Mouse (Mus musculus): ENCODE data around the gene Rps16.

The Rps16 gene

DNA sequence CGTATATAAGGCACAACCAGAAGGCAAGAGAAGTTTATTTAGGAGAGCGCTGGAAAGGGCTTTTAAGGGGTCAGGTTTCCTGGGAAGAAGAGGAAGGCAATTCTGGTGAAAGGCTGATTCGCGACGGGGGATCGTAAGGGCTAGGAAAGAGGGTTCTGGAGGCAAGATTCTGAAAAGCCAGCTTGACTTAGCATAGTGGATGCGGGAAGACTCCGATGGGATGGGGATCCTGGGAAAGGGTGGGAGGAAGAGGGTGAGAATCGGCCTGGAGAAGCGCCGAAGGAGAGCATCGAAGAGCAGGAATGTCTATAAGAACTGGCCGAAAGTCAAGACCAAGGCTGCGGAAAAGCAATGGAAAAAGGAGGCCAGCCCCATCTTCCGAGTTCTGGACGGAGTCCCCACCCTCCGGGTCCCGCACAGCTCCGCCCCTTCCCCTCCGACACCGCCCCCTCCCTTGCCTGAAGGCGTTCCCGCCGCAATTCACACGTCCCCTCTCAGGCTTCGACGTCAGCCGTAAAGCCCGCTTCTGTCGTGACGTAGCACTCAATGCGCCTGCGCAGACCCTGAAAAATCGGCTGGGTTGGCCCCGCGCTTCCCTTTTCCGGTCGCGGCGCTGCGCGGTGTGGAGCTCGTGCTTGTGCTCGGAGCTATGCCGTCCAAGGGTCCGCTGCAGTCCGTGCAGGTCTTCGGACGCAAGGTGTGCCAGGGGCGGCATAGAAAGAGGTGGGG is at the start of gene Rps16:
Gene Rps16, plus strand, starts transcription at position 498 of the 729 bp plus-strand sequence.
- DNase-seq: peak; percentile 97

DNA sequence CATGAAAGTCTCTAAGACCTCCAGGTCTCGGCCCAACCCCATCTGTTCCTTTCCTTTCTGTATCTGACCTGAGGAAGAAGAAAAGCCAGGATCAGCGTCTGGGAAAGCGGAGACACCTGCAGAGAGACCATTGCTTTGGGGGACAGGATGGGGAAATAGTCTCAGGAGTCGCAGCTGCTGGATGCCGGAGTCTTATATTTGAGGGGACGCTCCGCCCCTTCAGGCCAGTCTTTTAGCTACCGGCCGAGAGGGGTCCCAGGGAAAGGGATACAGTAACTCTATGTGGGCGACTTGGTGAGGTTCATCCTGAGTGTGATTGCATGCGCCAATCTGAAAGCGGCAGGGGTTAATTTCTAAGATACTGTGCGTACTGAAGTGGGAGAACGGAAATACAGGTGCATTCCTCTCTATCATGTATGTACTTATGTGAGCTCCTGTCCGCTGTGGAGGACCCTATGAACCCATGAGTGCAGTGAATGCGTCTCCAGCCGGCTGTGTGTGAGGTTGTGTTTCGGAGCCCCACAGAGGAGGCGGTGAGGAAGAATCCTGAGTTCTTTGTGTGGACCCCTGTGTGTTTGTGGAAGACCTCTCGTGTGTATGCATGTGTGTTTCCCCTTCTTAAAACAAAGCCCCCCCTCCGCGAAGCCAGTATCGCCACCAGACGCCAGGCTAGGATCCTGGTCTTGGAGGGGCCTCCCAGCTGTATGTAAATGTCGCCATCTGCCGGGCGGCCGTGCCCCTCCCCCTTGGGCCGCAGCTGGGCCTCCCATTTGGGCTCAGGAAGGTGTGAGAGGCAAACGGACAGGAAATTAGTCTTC is 48.6 kb upstream of the Rps16 start, which contains the start of gene Dll3:
Gene Dll3, minus strand, starts transcription at position 623 of the 818 bp plus-strand sequence.
- no peak for DNase-seq

DNA sequence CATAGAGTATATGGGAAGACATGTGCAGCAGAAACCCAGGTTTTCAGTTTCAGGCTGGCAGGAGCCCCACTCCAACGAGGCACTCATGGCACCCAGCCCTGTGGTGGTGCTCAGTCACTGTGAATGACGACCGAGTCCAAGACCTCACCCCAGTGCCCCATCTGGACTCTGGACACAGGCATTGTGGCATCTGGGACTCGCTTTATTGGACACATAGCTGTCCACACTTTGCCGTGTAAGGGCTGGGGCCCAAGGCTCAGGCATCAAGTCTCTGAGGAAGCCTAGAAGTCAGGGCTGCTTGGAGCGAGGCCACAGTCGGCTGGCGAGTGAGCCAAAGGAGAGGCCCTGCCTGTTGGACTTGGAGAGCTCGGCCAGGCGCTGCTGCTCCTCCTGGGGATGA is 44.8 kb upstream of the Rps16 start:
- DNase-seq: no peak

DNA sequence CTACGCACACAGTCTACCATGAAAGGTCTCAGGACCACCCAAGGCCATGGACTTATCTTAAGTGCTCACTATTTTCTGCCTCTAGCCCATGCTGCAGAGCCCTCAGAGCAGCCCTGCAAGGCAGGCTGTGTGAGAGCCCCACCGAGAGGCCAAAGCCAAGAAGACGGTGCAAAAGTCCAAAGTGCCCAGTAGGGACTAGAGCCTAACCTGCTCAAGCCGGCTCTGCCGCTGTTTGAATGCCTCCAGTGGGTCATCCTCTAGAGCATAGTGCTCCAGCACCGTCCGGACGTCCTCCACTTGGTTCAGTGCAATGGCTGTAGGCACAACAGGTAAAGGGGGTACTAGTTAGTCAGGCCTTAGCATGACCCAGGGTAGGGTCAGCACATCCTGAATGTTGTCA is 44.2 kb upstream of the Rps16 start:
- DNase-seq: no peak

DNA sequence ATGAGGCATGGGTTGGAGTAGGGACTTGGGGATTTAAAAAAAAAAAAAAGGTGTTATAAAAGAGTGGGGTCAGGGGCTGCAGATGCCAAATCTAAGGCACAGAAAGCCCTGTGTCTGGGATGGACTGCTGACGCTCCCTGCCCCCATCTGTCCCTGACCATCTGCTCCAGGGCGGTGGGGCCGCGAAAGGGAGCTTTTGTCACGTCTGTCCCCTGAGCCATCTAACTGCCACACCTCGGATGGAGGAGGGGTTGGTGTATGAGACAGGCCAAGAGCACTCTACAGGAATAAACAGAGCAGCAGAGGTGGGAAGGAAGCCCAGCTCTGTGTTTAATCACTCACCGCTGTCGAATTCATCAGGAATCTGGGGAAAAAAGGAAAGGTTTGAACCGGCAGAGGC is 40.7 kb upstream of the Rps16 start:
- DNase-seq: no peak

DNA sequence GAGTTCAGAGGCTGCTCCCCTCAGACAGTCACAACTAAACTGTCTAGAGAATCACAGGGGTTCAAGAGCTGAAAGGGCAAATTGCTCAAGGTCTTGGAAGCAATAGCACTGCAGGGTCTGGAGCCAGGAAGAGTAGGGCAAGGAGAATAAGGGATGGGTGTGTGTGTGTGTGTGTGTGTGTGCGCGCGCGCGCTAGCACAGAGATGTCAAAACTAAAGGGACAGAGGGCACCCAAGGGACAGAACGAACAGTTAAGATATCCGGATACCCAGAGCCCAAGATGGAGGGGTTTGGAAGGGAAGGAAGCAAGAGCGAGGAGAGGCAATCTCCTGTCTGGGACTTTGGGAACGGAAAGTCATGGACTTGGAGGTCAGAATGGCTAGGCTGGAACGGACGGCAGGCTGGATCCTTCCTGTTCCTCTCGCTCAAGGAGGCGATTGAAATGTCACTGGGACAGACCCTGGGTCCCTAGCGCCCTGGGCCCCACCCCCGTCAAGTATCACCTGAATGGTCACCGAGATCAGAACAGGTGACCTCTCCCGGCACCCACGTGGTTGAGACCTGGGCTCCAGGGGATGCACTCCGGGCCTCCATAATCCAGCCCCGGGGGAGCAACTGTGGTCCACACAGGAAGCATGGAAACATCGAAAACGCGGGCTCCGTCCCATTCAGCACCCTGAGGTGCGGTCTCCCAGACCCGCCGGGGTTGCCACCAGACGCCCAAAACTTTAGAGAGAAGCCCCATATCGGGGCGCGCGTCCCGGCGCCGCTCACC is 39.1 kb upstream of the Rps16 start:
- no peak for DNase-seq

DNA sequence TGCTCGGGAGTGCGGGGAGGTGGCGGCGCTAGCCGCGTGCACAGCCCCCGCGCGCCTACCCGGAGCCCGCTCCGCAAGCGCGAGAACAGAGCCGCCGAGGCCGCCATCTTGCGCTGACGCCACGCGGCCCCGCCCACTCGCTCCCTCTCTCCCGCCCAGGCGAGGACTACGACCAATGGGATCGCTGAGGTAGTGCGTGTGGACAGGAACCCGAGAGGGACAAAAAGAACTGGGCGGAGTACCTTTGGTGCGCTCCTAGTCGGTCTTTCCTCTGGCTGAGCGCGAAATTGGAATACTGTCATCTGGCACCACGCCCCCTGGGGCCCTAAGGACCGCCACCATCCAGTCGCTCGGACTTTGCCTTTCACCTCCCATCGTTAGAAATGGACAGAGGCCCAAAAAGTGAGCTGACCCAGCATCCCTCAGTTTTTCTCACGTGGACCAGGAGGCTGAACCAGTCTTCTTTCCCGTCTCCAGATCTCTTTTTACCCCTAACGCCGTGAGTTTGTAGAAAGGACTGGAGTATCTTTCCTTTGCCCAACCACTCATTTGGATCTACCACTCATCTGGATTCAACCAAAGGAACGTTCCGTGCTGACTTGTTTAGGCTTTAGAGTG is 38.4 kb upstream of the Rps16 start, which contains the start of gene Timm50:
Gene Timm50, minus strand, starts transcription at position 147 of the 618 bp plus-strand sequence.
- DNase-seq: peak; percentile 97

DNA sequence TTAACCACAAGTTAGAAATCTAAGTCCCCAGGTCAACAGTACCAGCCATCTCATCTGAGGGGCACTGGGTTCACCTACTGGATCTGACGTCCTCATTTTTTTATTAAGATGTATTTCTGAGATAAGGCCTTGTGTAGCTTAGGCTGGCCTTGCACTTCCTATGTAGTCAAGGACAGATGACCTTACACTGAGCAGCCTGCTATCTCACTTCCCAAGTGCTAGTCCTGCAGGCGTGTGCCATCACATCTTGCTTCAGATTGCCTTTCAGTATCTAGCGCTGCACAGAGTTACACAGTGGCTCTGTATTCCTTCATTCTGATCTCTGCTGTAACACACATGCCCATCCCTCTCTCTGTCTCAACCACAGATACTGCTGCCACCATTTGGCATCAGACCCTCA is 32.4 kb upstream of the Rps16 start:
- DNase-seq: no peak

DNA sequence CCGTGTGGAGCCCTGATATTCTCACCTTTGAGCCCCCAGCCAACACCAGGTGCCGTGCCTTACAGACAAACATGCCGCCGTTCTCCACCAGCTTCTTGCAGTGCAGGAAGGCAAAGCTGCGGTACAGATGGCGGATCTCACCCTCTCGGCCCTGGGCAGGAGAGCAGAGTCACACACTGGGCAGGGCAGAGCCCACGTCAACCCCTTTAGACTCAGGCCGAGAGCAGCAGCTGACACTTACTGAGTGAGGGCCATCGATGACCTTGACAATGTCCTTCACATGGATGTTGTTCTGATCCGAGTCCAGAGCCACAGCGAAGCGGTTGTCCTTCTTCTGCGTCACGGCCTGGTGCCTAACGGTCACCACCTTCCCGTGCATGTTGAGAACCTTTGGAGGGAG is 31.7 kb upstream of the Rps16 start:
- no peak for DNase-seq

DNA sequence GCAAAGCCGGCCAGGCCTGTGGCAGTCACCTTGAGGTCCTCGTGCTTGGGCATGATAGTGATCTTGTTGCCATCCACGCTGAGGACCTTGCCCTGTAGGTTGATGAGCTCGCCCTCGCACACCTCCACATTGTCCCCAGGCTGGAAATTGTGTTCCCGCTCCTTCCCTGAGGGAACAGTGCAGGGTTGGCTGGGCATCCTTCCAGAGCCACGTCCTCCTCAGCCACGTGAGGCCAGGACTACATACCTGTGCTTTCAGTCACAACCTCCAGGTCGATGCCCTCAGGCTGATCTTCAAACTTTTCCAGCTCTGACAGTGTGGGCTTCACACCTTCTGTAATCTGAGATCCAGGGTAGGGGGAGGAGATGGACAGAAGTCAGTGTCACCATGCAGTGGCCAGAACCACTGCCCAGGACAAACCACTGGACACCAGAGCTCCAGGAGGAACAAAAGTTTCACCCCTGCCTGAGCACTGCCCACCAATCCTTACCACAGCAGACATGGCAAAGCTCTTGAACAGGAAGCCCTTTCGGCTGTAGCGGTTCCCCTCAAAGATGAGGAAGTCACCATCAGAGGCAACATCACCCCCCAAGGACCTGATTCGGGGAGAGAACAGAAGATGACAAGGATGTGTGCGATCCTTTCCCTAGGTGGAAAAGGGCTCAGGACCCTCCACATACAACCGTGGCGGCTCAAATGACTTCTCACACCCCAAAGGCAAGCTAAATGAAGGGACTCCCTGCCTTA is 28.3 kb upstream of the Rps16 start:
- DNase-seq: no peak

DNA sequence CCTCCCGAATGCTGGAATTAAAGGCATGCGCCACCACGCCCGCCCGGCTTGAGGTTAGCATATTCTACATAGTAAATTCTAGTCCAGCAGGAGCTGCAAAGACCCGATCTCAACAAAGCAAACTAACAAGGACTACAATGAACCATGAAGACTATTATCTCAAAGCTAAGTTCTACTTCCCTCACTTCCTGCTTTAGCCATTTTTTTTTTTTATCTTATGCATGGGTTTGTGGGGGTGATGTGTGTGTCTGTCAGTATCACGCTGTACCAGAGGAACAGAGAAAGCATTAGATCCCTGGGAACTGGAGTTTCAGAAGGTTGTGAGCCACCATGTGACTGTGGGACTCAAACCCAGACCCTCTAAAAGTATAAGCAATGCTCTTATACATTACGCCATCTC is 25.2 kb upstream of the Rps16 start:
- no peak for DNase-seq

DNA sequence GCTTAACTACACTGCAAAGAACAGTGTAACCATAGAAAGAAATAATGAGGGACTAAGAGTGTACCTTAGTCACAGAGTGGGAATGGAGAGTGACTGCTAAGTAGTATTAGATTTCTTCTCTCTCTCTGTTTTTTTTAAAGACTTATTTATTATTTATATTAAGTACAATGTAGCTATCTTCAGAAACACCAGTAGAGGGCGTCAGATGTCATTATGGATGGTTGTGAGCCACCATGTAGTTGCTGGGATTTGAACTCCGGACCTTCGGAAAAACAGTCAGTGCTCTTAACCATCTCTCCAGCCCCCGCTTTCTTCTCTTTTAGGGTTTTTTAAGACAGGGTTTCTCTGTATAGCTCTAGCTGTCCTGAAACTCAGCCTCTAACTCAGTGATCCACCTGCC is 24.0 kb upstream of the Rps16 start:
- DNase-seq: no peak

DNA sequence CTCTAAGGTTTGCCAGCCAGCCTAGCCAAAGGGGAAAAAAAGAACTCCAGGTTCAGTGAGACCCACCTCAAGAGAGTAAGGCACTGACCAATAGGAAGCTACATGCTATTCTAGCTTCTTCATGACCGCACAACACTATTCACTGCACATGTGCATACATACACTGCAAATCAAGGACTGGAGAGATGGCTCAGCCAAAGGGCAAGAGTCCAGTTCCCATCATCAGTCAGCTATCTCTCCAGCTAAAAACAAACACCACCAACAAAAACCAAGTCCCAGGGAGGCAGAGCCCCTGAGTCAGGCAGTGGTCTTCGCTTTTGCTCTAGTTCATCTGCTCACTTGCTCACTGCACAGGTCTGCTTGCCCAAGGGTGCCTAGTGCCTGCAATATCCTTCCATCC is 22.2 kb upstream of the Rps16 start:
- no peak for DNase-seq

DNA sequence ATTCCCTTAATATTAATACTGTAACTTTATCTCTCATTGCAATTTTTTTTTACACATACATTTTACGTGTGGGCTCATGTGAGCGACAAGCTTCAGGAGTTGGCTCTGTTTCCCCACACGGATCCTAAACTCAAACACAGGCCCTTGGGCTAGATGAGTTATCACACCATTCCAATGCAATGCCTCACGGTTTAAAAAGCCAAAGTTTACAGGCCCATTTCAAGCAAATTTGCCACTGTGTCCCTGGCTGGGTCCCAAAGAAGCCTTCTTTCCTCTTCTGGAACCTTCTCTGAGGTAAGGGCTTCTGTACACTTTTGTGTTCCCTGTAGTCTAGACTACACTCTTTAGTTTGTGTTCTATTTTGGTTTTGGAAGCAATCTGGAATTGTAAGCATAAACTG is 15.9 kb upstream of the Rps16 start:
- DNase-seq: no peak

DNA sequence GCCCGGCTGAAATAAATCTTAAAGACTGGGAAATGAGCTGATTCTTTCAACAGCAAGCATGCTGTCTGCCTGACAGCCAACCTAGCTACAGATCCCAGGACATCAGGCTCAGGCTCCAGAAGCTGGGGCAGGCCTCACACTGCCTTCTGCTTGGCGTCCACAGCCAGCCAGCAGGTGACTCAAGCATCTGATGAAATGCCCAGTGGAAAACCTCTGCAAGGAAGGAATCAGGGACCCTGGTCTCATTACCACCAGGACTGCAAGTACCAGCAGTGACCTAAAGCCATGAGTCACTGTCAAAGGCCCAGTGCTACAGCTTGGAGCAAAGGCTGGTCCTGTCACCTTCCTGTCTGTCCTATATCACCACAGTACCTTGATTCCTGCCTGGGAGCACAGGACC is 15.0 kb upstream of the Rps16 start:
- DNase-seq: no peak

DNA sequence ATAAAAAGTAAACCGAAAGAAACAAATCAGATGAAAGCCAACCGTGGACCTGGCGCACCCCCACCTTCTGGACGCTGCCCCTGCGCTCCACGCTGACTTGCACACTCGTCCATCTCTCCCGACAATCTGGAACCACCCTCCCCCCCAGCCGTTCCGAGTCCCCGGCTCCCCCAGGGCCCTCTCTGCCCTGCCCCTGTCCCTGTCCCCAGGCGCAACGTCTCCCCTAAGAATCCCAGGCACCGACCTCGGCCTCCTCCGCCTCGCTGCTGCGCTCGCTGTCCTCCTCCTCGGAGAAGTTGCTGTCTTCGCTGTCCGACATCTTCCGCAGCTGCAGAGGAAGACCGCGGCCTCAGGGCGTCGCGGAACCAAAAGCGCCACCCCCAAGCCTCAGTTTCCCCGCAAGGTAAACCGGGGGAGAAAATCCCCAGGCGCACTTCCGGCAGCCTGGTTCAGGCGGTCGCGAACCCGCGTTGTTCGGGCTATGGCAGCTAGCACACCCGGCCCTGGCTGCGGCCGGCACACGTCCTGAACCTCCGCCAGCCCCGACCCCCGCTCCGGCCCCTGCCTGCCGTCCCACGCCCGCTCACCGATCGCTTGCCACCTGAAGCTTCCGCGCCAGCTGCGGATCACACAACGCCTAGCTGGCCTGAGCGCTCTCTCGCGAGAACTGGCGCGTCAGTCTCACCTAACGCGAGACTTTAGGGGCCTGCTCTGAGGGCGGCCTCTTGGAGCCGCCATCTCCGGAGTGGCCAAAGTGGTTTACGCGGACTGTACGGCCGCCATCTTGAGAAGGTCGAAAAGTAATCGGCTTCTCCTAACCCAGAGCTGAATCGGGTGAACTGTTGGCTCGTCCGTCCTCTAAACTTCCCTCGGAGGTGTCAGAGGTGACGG is 12.1 kb upstream of the Rps16 start, which contains the start of gene Supt5:
Gene Supt5, minus strand, starts transcription at position 639 of the 891 bp plus-strand sequence.
- peak; percentile 95 for DNase-seq

DNA sequence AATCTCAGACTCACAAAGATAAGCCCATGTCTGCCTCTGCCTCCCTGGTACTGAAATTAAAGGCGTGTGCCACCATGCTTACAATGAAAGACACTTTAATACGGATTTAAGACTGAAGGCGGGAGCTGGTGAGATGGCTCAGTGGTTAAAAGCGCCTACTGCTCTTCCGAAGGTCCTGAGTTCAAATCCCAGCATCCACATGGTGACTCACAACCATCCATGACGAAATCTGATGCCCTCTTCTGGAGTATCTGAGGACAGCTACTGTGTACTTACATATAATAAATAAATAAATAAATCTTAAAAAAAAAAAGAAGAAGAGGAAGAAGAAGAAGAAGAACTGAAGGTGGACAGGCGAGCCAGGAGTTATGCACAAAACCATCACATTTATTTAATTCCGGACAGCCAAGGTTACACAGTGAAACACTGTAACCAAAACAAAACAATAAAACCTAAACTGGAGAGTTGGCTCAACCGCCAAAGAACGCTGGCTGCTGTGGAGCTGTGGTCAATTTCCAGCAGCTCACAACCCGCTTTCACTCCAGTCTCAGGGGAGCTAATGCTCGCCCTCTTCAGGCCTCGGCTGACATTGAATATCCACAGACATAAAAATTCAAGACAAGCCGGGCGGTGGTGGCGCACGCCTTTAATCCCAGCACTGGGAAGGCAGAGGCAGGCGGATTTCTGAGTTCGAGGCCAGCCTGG is 11.1 kb upstream of the Rps16 start:
- peak; percentile 39 for DNase-seq

DNA sequence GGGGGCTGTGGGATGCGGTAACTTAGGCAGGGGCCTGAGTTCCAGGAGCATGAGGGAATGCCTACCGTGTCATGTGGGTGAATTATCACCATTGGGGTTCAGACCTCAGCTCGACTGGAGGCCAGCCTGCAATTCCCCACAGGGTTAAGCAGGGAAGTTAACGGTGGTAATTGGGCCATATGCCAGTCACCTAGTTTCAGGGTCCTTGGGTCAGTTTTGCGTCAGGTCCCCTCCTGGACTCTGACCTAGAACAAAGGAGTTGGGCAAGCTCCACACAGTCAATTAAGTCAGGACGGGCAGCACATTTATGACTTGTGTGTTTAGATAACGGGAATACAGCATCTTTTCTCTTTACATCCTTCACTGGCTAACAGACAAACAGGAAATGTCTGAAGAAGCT is 9.1 kb upstream of the Rps16 start:
- no peak for DNase-seq

DNA sequence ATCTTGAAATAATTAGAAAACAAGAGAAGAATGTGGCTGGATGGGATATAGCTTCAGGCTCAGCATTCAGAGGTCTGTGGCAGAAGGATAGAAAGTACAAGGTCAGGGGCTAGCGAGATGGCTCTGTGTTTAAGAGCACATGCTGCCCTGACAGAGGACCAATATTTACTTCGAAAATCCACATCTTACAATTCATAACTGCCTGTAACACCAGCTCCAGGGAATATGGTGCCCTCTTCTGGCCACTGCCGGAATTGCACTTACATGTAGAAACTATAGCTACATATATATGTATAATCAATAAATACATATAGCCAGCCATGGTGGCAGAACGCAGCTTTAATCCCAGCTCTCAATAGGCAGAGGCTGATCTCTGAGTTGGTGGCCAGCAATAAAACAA is 5.8 kb upstream of the Rps16 start:
- DNase-seq: peak; percentile 69

DNA sequence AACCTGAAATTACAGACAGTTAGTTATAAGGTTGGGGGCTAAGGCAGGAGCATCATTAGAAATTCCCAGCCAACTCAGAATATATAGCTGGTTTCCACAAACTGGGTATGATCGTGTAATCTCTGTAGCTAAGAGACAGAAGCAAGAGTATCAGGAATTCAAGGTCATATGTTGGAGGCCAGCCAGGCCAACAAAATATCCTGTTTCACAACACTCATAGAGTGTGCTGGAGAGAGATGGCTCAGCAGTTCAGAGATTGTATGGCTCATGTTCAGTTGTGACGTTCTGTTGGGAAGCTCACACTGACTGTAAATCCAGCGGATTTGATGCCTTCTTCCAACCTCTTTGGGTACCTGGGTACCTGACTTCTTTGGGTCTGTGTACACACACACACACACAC is 2.7 kb upstream of the Rps16 start:
- DNase-seq: no peak

Measured in cerebellum, adult 8-10 months (tissue).